ENCODE assay signal across 9 mouse cellular contexts in genomic region chr4:120247412-120247811, GRCm38 (mm10). TPM values are rescaled to one million over a fixed set of nuclear protein-coding genes. Genes with fewer than 3 reads are reported as not detected.
DNase-seq lines count a peak whose midpoint lies in the region; ATAC-seq lines count a peak whose summit lies in the region.
"Had no signal": no experiment of that assay in that cellular context is flagged by ENCODE, and none has a peak within 500 bp of the region (broad histone marks: within the 10 kb centered on the region; RNA-seq: fewer than 3 reads in every experiment).

No protein-coding gene starts in this region.

- H3K27me3 ChIP-seq in forebrain, embryonic 10.5 days (ENCODE audit: poor library complexity, severe bottlenecking) = peaks cover 59% of the 10 kb centered on the region
- no peaks in the 10 kb centered on the region for H3K27me3 ChIP-seq in forebrain, embryonic 11.5 days (ENCODE audit: control insufficient read depth, insufficient read depth, low read length)
- no peaks in the 10 kb centered on the region for H3K27me3 ChIP-seq in embryonic facial prominence, embryonic 14.5 days (replicated peaks; ENCODE audit: control insufficient read depth, insufficient read depth, low read length)
- peaks cover 4% of the 10 kb centered on the region; the same call in 1 of the 2 replicates for H3K27me3 ChIP-seq in heart, embryonic 14.5 days (ENCODE audit: control insufficient read depth, insufficient read depth, low read length)
- peaks cover 6% of the 10 kb centered on the region for H3K27me3 ChIP-seq in stomach, embryonic 15.5 days (replicated peaks)

- H3K4me3 ChIP-seq in forebrain, embryonic 10.5 days = no peak overlapping the region
- no peak overlapping the region for H3K4me3 ChIP-seq in forebrain, embryonic 11.5 days (ENCODE audit: low read depth, low read length)
- H3K4me3 ChIP-seq in embryonic facial prominence, embryonic 14.5 days (ENCODE audit: low read depth, low read length) = no peak overlapping the region
- H3K4me3 ChIP-seq in heart, embryonic 14.5 days (ENCODE audit: control insufficient read depth in 1 of 2, insufficient read depth in 1 of 2, low read depth in 1 of 2, low read length in 2 of 2) = no peak overlapping the region
- no peak overlapping the region for H3K4me3 ChIP-seq in stomach, embryonic 15.5 days (replicated peaks)

- no peaks in the 10 kb centered on the region for H3K36me3 ChIP-seq in forebrain, embryonic 10.5 days (replicated peaks)
- no peaks in the 10 kb centered on the region for H3K36me3 ChIP-seq in forebrain, embryonic 11.5 days (ENCODE audit: control insufficient read depth, insufficient read depth, low read length)
- H3K36me3 ChIP-seq in embryonic facial prominence, embryonic 14.5 days (ENCODE audit: control insufficient read depth, insufficient read depth, low read length) = no peaks in the 10 kb centered on the region
- no peaks in the 10 kb centered on the region for H3K36me3 ChIP-seq in heart, embryonic 14.5 days (ENCODE audit: control insufficient read depth, insufficient read depth, low read length)
- H3K36me3 ChIP-seq in stomach, embryonic 15.5 days = no peaks in the 10 kb centered on the region

- DNase-seq in forebrain, embryonic 10.5 days (ENCODE audit: extremely low spot score, low spot score) = no peak
- DNase-seq in forebrain, embryonic 11.5 days (ENCODE audit: low spot score) = no peak
- DNase-seq in embryonic facial prominence, embryonic 14.5 days (ENCODE audit: low spot score) = peak; percentile 92
- DNase-seq in kidney, postnatal 14 days = peak; percentile 77
- DNase-seq in thymus, postnatal 25 days = no peak

- no peaks in the 10 kb centered on the region for H3K9me3 ChIP-seq in forebrain, embryonic 10.5 days
- no peaks in the 10 kb centered on the region for H3K9me3 ChIP-seq in forebrain, embryonic 11.5 days (ENCODE audit: control insufficient read depth, low read length)
- no peaks in the 10 kb centered on the region for H3K9me3 ChIP-seq in embryonic facial prominence, embryonic 14.5 days (ENCODE audit: control insufficient read depth, low read length)
- H3K9me3 ChIP-seq in heart, embryonic 14.5 days (ENCODE audit: control insufficient read depth, low read length) = no peaks in the 10 kb centered on the region
- H3K9me3 ChIP-seq in stomach, embryonic 15.5 days = no peaks in the 10 kb centered on the region

- H3K4me1 ChIP-seq in forebrain, embryonic 10.5 days = peaks cover 53% of the 10 kb centered on the region
- H3K4me1 ChIP-seq in forebrain, embryonic 11.5 days (replicated peaks; ENCODE audit: control insufficient read depth, insufficient read depth, low read length) = peaks cover 33% of the 10 kb centered on the region
- H3K4me1 ChIP-seq in embryonic facial prominence, embryonic 14.5 days (ENCODE audit: control insufficient read depth, insufficient read depth, low read length) = peaks cover 28% of the 10 kb centered on the region
- peaks cover 37 to 43% of the 10 kb centered on the region in 2 experiments for H3K4me1 ChIP-seq in heart, embryonic 14.5 days (ENCODE audit: control insufficient read depth in 2 of 2, insufficient read depth in 2 of 2, low read length in 2 of 2)
- H3K4me1 ChIP-seq in stomach, embryonic 15.5 days = peaks cover 11% of the 10 kb centered on the region

- peak overlapping the region; percentile 48; the same call in 1 of the 2 replicates for H3K27ac ChIP-seq in forebrain, embryonic 10.5 days
- H3K27ac ChIP-seq in forebrain, embryonic 11.5 days (ENCODE audit: low read depth, low read length) = no peak overlapping the region
- no peak overlapping the region for H3K27ac ChIP-seq in embryonic facial prominence, embryonic 14.5 days (replicated peaks; ENCODE audit: low read depth, low read length)
- H3K27ac ChIP-seq in heart, embryonic 14.5 days (replicated peaks in 1 of 2; ENCODE audit: control insufficient read depth in 1 of 2, insufficient read depth in 1 of 2, low read depth in 2 of 2, low read length in 2 of 2) = peak overlapping the region; percentile 75 to 92
- H3K27ac ChIP-seq in stomach, embryonic 15.5 days = no peak overlapping the region
- H3K27ac ChIP-seq: liver, embryonic 14.5 days had no signal

- H3K4me2 ChIP-seq in forebrain, embryonic 11.5 days (ENCODE audit: low read depth, low read length, severe bottlenecking) = no peak overlapping the region
- H3K4me2 ChIP-seq in embryonic facial prominence, embryonic 14.5 days (ENCODE audit: low read depth, low read length) = no peak overlapping the region
- H3K4me2 ChIP-seq in heart, embryonic 14.5 days (ENCODE audit: low read length) = no peak overlapping the region
- no peak overlapping the region for H3K4me2 ChIP-seq in stomach, embryonic 15.5 days

- ATAC-seq in forebrain, embryonic 11.5 days (replicated peaks; ENCODE audit: low FRiP score) = no peak
- peak; percentile 30; the same call in 1 of the 2 replicates for ATAC-seq in embryonic facial prominence, embryonic 14.5 days (ENCODE audit: low read depth)
- ATAC-seq in heart, embryonic 14.5 days (ENCODE audit: insufficient number of reproducible peaks, insufficient read depth, low FRiP score, low read depth) = peak; percentile 70
- peak; percentile 67 for ATAC-seq in stomach, embryonic 15.5 days (ENCODE audit: insufficient read depth, low FRiP score, low read depth)
- ATAC-seq in frontal cortex, adult (ENCODE audit: low TSS enrichment) = no peak

- H3K9ac ChIP-seq in forebrain, embryonic 11.5 days (ENCODE audit: low read length) = no peak overlapping the region
- H3K9ac ChIP-seq in embryonic facial prominence, embryonic 14.5 days (ENCODE audit: low read depth, low read length) = no peak overlapping the region
- no peak overlapping the region for H3K9ac ChIP-seq in heart, embryonic 14.5 days (ENCODE audit: low read length)
- H3K9ac ChIP-seq in stomach, embryonic 15.5 days = no peak overlapping the region
- H3K9ac ChIP-seq: liver, embryonic 14.5 days had no signal

- WGBS in forebrain, embryonic 10.5 days = 67% methylated on average over 5 of the region's 5 CpGs
- WGBS in forebrain, embryonic 11.5 days = 55% methylated on average over 5 of the region's 5 CpGs
- 58% methylated on average over 5 of the region's 5 CpGs for WGBS in embryonic facial prominence, embryonic 14.5 days
- WGBS in heart, embryonic 14.5 days = 6% methylated on average over 5 of the region's 5 CpGs
- 24% methylated on average over 5 of the region's 5 CpGs for WGBS in stomach, embryonic 15.5 days

RNA-seq across cellular contexts. Expression of gene Foxo6, which starts 39.7 kb away (rescaled TPM):
- 0.06 TPM in 2 replicates for polyA plus RNA-seq in forebrain, embryonic 10.5 days (2016; fragmentation: Nextera tagmentation; extraction: Ambion mirVana)
- polyA plus RNA-seq in forebrain, embryonic 11.5 days (2014; fragmentation: Nextera tagmentation; extraction: Ambion mirVana) = 0.39 and 1.1 TPM in 2 replicates
- 0.47 and 0.72 TPM in 2 replicates for polyA plus RNA-seq in embryonic facial prominence, embryonic 14.5 days (2014; fragmentation: Nextera tagmentation; extraction: Ambion mirVana)
- 0.18 and 0.24 TPM in 2 replicates for polyA plus RNA-seq in heart, embryonic 14.5 days (2014; fragmentation: Nextera tagmentation; extraction: Ambion mirVana)
- 0.13 and 0.37 TPM in 2 replicates for polyA plus RNA-seq in stomach, embryonic 15.5 days (2015; fragmentation: Nextera tagmentation; extraction: Ambion mirVana)

Comparison
In these comparisons a context has a peak if more than half of its experiments do, and no peak if none do; other contexts are left out.
1. H3K27ac ChIP-seq: peak in forebrain, embryonic 10.5 days (single experiment) and heart, embryonic 14.5 days (2 of 2); none in forebrain, embryonic 11.5 days (single experiment), embryonic facial prominence, embryonic 14.5 days (single experiment) and stomach, embryonic 15.5 days (single experiment).
2. DNase-seq: peak in embryonic facial prominence, embryonic 14.5 days (single experiment) and kidney, postnatal 14 days (single experiment); none in forebrain, embryonic 10.5 days (single experiment), forebrain, embryonic 11.5 days (single experiment) and thymus, postnatal 25 days (single experiment).
3. ATAC-seq: peak in embryonic facial prominence, embryonic 14.5 days (single experiment), heart, embryonic 14.5 days (single experiment) and stomach, embryonic 15.5 days (single experiment); none in forebrain, embryonic 11.5 days (single experiment) and frontal cortex, adult (single experiment).